Mouse (Mus musculus): ENCODE measurements around the gene Napb.
"Not testable (repeated sequence)": the region's sequence is repeated elsewhere in the genome, so short reads cannot be mapped to it uniquely, and the experiment has no call there.

Napb gene

DNA sequence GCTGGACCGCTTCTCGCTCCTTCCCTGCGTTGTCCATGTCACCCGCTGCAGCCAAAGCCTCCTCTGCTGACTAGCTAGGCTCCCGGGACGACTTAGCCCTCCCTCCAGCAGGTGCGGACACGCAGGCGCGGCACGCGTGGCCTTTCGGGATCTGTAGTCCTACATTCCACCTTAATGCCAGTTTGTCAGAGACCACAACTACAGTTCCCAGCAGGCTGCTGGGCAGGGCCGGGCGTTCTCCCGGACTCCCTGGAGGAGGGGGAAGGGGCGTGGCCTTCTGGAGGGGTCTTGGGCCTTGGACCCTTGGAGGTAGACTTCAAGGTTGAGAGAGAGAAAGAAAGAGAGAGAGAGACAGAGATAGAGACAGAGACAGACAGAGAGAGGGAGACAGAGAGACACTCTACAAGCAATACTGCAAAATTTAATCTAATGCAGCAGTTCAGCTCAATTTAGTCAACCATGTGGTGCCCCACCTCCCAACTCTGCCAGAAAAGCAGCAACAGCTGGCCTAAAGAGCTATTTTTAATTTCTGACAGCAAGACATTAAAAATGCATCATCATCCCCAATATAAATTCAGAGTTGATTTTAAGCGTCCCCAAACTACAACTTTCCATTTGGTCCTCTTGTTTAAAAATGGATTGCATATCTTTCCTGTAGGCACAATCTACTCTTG, at the start of gene Napb:
TSS of gene Napb (minus strand) at position 141 of the 674 bp plus-strand sequence.
- peak; percentile 97 for DNase-seq (ENCODE audit: low read depth, low spot score)

DNA sequence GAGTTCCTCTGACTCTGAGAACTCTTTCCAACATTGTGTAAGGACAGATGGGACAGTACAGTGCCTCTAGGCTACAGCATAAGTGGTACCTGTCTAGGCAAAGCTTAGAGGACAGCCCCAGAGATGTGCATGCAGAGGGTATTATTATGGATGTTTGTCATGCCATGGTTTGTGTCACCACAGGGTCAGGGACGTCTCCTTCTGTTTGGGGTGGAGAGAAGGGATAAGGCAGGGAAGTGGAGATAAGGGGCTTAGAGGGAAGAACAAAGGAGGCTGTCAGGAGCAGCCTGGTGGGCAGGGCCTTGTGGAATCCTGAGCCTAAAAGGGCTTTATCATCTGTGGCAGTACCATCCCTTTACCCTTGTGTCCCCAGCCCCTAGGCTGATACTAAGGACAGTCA, 49.4 kb upstream of the Napb start, which contains the start of gene 8030411F24Rik:
TSS of gene 8030411F24Rik (plus strand) at position 301 of the 400 bp plus-strand sequence.
- DNase-seq (ENCODE audit: low read depth, low spot score), result no peak

DNA sequence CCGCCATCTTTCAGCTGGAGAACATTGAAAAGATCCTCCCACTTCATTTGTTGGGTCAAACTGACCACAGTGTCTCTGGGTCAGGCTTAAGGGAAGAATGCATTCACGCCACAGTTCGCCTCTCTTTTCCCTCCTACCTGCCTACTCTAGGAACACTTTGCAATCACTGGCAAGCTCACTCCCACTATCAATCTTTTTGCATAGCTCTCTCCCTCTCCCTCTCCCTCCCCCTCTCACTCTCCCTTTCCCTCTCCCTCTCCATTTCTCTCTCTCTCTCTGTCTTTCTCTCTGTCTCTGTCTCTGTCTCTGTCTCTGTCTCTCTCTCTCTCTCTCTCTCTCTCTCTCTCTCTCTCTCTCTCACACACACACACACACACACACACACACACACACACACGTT, 39.1 kb upstream of the Napb start, which contains the start of gene Cst11:
TSS of gene Cst11 (minus strand) at position 101 of the 400 bp plus-strand sequence.
- DNase-seq (ENCODE audit: low read depth, low spot score), result not testable (repeated sequence)

- peak; percentile 20 for DNase-seq (ENCODE audit: low read depth, low spot score)
Observed at GRCm38 (mm10) chr2:148763648-148764388, 31.6 kb upstream of the Napb start.

DNA sequence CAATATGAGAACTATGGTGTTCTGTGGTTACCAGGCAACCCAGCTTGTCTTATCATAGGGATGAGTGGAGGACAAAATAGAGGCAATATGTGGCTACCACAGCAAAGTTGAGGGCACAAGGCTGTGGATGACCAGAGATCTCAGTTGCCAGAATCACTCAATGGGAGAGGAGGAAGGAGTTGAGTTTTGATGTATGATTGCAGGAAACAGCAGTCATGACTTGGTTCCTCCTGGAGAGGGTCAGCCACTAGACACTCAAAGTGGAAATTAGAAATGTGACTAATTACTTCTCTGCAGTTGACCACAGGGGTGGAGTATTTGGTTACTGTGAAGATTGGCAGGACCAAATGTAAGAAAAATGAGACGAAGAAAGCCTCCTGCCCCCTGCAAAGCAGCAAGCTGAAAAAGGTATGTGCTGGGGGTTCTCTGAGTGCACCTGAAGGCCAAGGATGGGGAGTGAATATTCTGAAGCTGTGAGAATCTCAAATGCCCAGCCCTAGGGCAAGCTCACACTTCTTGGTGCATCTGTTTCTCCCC, 22.1 kb upstream of the Napb start:
- DNase-seq (ENCODE audit: low read depth, low spot score), result peak; percentile 14

DNA sequence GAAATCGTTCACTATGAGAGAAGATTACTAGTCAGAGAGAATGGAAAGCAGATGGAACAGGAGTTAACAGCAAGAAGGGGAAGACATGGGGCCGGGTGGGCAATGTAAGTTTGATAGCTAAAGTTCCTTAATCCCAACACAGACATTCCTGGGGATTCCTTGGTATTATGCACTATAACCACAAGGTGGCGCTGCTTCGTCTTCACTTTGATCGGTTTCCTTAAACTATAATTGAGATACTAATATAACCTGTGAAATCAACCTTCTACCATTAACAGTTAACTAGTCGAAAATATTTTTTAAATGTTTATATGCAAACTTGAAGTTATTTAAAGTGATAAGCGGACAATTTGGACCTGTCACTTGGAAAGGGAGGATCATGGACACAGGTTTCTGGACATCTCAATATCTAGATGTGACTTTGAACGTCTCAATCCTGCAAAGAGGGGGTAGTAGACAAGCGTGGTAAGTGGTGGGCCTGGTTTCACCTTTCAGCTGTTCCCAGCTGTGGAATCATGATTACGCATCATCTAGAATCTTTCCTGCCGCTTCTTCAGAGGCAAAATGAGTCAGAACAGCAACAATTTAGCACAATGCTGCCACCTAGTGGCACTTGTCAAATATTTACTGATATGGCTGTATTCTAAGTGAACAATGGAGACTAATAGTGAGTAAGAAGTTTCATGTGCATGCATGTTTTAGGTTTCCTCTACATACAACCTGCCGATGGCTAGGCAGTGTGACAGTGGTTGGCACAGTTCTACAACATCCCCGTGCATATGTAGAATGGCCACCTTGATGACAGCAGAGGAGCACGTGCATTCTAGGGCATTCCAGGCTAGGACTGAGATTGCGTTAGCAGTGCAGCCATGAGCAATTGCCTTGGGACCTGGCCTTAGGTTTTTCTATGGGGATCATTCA, 19.9 kb upstream of the Napb start:
- peak; percentile 98 for DNase-seq (ENCODE audit: low read depth, low spot score)

- no peak for DNase-seq (ENCODE audit: low read depth, low spot score)
Observed at GRCm38 (mm10) chr2:148750058-148750457, 17.8 kb upstream of the Napb start, which contains the start of gene Cstl1. Cstl1 (plus strand) TSS chr2:148750358.

- DNase-seq (ENCODE audit: low read depth, low spot score), result peak; percentile 79
Observed at GRCm38 (mm10) chr2:148743846-148744407, 11.7 kb upstream of the Napb start.

DNA sequence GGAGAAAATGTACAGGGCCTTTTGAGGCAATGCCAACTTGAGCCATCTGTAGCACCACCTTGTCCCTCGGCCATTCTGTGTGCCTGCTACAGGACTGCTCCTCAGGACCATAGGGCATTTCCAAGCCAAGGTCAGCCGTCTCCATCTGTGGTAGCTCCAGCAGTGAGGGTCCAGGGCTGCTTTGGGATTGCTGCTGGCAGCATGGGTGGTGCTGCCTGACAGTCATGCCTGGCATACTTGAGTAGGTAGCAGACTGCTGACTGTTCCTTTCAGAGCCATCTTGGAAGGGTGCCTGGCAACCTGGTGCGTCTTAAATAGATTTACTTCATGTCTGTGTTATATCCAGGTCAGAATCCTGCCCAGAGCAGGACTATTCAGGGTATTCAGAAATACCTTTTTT, 10.7 kb upstream of the Napb start:
- no peak for DNase-seq (ENCODE audit: low read depth, low spot score)

DNA sequence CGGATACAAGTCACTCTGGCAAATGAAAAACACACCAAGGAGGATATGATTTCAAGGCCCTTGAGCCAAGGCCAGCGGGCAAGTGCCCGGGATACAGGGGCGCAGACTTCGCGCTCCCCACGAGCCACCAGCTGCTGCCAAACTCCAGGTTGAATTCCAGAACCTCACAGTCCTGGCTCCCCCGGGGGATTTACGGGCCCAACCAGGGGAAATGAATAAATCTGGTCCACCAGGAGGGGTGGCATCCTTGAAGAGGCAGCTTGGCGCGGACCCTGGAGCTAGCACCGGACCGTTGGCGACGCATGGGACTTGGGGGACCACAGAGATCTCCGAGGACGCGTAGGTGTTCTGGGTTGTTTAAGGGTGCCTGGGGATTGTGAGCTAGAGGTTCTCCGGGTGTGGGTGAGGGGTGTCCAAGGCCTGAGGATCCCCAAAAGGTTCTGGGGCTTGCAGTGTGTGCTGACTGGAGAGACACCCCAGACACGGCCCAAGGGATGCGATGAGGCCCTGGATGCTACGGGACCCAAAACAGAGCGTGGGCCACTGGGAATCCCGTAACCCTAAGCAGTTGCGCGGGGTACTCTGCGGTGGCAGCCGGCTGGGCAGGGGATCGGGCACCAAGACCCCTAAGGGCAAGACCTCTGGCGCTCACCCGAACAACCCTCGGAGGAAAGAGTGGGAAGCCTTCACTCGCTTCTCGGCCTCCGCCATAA, 497 bp downstream of the Napb start:
- DNase-seq (ENCODE audit: low read depth, low spot score), result peak; percentile 52

DNA sequence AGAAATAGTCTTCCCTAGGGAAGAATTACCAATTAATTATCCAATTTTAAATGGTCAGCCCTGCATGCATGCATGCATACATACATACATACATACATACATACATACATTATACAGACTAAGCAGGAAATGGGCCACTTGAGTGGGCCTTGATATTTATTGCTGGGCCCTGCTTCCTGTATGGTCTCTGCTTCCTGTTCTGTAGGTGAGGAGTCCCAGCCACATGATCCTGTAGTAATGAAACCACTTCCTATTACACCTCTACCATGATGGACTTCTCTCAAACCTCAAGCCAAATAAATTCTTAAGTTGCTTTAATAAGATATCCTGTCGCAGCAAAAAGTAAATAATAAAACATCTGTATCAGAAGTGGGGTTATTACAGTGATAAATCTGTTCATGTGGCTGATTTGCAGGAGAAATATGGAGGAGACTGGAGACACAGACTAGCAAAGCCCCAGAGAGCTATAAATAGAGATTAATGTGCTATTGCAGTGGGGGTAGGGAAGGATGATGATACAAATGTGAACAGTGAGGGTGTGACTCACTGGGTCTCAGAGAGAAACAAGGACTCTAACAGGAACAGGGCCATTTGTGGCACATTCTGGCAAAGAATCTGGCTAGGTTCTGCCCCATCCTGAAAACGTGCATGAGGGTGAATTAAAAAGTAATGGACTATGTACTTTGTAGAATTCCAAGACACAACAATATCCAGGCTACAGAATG, 12.8 kb downstream of the Napb start:
- DNase-seq (ENCODE audit: low read depth, low spot score), result peak; percentile 84

DNA sequence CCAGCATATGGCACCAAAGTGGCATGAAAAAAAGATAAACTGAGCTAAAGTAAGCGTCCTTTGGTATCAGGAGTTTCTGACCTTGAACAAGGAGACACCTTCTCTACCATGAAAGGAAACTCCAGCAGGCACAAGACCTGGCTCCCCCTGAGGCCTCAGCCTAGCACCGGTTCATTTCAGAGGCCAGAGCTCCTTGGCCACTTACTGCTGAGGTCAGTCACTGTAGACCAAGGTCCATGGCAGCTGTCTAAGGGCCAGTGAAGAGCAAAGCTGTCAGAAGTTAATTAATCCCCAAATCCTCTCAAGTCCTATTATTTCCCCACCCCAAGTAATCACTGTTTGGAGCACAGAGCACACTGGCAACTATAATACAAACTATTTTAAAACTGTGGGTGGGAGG, 15.2 kb downstream of the Napb start:
- DNase-seq (ENCODE audit: low read depth, low spot score), result no peak

DNA sequence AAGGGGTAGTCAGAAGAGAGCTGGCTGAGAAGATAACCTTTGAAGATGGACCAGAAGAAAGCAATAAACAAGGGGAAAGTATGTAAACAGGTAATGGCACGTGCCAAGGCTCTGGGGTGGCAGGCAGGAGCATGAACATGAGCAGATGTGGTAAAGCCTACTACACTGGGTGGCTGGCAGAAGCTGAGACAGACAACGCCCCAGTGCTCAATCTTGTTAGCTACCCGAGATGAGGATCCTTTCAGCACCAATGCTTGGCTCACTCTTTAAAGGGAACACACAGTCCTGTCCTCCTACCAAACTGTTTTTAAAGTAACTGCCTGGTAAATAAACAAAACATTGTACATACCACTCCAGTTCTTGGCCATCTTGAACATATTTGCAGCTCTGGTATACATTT, 19.9 kb downstream of the Napb start:
- DNase-seq (ENCODE audit: low read depth, low spot score), result no peak

DNA sequence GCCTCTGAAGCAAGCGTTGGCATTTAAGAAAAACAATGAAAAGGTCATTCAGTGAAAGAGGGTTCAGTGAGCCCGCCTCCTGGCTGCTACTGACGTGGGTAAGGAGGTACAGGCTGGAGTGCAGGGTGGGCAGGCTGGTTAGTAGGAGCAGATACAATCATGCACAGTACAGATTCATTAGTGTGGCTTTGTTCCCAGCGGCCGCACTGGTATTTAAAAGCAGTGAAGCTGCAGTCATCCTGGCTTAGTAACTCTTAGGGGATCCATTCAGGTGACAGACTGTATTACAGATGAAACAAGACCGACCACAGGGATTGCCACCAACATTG, 25.1 kb downstream of the Napb start:
- no peak for DNase-seq (ENCODE audit: low read depth, low spot score)

DNA sequence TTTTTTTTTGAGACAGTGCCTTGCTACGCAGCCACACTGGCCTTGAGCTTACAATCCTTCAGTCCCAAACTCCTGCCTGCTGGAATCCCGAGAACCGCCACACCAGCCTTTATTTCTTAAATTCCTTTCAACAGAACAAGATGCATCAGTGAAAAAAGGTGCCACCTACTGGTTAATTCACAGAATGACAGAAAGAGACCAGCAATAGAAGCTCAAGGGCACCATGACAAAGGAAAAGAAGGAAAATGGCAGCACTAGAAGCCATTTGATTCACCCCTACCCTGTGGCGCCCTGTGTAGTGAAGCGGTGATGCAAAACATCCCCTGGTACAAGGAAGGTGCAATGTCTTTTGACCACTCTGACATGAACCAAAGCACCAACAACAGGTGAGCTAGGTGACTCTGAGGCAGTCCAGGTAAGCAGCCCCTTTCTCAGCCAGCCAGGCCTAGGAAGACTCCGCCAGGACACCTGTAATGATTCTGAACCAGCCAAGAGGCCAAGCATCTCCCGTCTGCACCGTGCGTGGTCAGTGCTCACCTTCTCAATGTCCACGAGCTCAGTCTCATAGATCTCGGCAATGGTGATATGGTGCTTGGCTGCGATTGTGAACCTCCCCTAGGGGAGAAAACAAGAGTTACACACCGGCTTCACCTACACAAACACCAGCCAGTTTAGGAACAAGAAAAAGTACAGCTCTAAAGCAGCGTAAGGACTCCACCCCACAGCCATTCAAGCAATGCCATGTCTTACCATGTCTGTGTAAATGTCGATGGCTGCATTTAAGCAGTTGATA, 25.7 kb downstream of the Napb start:
- peak; percentile 80 for DNase-seq (ENCODE audit: low read depth, low spot score)

GRCm38 (mm10) chr2:148698571-148698970, 33.7 kb downstream of the Napb start:
- no peak for DNase-seq (ENCODE audit: low read depth, low spot score)

DNA sequence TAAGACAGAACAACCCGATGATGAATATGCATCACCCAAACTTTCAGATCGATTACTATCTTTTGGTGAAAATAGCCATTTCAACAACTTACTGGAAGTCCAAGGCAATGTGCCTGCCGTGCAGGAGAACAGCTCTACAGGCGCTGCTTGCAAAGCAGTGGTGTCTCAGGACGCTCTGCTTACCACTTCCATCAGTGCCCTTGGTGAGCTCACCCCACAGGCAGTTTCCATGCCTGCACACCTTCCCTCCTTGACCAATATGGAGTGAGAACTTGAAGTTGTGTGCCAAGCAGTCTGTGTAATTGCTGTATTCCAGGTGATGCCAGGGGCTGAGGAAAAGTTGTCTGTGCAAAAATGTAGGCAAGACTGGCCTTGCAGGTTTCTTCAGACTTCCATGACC, 41.5 kb downstream of the Napb start:
- no peak for DNase-seq (ENCODE audit: low read depth, low spot score)

DNA sequence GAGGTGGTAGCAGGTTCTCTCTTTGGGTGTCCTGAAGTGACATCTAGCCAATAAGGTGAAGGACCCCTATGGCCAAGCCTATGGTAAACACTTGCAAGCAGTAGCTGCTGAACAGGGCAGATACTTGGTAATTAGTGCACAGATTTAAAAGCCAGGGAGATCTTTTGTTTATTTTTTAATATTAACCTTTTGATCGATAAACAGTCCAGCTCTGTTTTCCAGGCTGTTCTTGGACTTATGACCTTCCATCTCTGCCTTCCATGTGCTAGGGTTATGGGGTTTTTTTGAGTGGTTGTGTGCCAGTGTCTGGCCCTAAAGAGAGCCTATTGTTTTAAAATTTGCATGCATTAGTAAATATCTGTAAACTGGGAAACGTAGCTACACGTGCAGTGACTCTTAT, 42.0 kb downstream of the Napb start:
- DNase-seq (ENCODE audit: low read depth, low spot score), result no peak

DNA sequence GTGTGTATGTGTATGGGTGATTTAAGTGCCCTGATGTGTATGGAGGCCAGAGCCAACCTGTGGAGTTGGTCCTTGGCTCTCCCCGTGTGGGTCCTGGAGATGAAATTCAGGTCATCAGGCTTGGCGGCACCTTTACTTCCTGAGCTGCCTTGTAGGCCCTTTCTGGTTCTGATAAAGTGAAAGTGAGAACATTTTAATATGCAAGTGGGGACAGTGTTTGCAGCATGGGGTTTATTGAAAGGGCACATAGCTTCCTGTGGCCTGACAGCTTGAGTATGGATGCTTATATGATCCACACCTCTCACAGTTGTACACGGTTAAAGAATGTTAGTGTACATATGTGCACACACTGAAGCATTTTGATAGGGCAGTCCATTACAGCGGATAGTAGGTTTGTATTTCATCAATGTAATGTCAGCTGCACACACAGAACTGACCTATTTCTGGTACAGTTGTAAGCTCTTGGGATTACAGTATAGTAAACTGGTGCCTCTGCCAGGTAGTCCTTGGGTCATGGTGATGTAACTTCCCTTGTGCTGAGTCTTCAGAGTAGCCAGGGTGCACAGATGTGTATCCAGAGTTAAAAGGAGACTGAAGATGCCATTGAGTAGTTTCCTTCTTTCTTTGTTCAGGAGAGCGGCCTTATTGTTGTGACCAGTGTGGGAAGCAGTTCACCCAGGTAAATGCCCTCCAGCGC, 42.7 kb downstream of the Napb start:
- DNase-seq (ENCODE audit: low read depth, low spot score), result no peak
